Mouse (Mus musculus) forebrain, postnatal 0 days (tissue): ENCODE results near the gene Cpne4. TPM values are rescaled to one million over a fixed set of nuclear protein-coding genes. Genes with fewer than 3 reads are reported as not detected.
A peak's percentile ranks its signal among the peaks of the same experiment; 100 is the strongest.

ENCODE experiments used
- ATAC-seq: fragments of 200-750 bp; cut with Nextera tagmentation; 2 replicates; pipeline ENCODE4 v1.8.0; 2017; ENCODE audit warnings: mild to moderate bottlenecking, moderate library complexity
- DNase-seq: peaks from one replicate; pipeline ENCODE4 v3.0.0-alpha.2; 2015
- H3K27ac ChIP-seq: fragments of 300-500 bp; sonication (generic); 2 replicates; pipeline ENCODE4 v1.5.1; 2014; ENCODE audit warnings: low read depth, mild to moderate bottlenecking, antibody characterized with exemption, low read length, moderate library complexity, mixed read lengths
- H3K27me3 ChIP-seq: fragments of 300-500 bp; sonication (generic); 2 replicates; pipeline ENCODE4 v1.6.1; 2014; ENCODE audit warnings: mild to moderate bottlenecking, low read length, mixed read lengths; ENCODE audit not compliant: insufficient read depth
- H3K36me3 ChIP-seq: fragments of 300-500 bp; sonication (generic); 2 replicates; pipeline ENCODE4 v1.6.1; 2014; ENCODE audit warnings: mild to moderate bottlenecking, moderate library complexity; ENCODE audit not compliant: insufficient read depth
- H3K4me1 ChIP-seq: fragments of 300-500 bp; sonication (generic); 2 replicates; pipeline ENCODE4 v1.6.1; 2014; ENCODE audit warnings: antibody characterized with exemption; ENCODE audit not compliant: insufficient read depth
- H3K4me2 ChIP-seq: fragments of 300-500 bp; sonication (generic); 2 replicates; pipeline ENCODE4 v1.6.1; 2014; ENCODE audit warnings: low read depth, mild to moderate bottlenecking, moderate library complexity
- H3K4me3 ChIP-seq: fragments of 300-500 bp; sonication (generic); 2 replicates; pipeline ENCODE4 v1.5.1; 2014; ENCODE audit warnings: low read depth, low read length, mixed read lengths
- H3K9ac ChIP-seq: fragments of 300-500 bp; sonication (generic); 2 replicates; pipeline ENCODE4 v1.6.1; 2014; ENCODE audit warnings: mild to moderate bottlenecking
- H3K9me3 ChIP-seq: fragments of 300-500 bp; sonication (generic); 2 replicates; pipeline ENCODE4 v1.6.1; 2016; ENCODE audit warnings: low read length
- CTCF ChIP-seq: sonication (generic); IDR thresholded peaks from 2 replicates; pipeline ENCODE4 v1.5.1; 2016; ENCODE audit warnings: antibody characterized with exemption, control low read depth, low read depth
- WGBS: fragments of 180-500 bp; shearing (Covaris S2); extraction: QIAGEN DNeasy Blood & Tissue Kit; methylation state at CpG from one replicate; pipeline ENCODE4 v1.1.7; 2014; 5-methylcytosine and 5-hydroxymethylcytosine counted together
- polyA plus RNA-seq: library from polyadenylated mRNA; unstranded; fragments of >200 nt; fragmentation: Nextera tagmentation; extraction: Ambion mirVana; gene quantifications from 2 replicates; pipeline ENCODE4 v1.2.1, GENCODE M21; 2015
- total RNA-seq: library from RNA; depleted of rRNA; stranded (reverse); fragments of >200 nt; gene quantifications from 2 replicates; pipeline ENCODE4 v1.2.3, GENCODE M21; 2014

Cpne4 gene
- total and polyA plus RNA-seq, 2 experiments from 2014 or later, result 42.8 to 70.4 TPM

DNA sequence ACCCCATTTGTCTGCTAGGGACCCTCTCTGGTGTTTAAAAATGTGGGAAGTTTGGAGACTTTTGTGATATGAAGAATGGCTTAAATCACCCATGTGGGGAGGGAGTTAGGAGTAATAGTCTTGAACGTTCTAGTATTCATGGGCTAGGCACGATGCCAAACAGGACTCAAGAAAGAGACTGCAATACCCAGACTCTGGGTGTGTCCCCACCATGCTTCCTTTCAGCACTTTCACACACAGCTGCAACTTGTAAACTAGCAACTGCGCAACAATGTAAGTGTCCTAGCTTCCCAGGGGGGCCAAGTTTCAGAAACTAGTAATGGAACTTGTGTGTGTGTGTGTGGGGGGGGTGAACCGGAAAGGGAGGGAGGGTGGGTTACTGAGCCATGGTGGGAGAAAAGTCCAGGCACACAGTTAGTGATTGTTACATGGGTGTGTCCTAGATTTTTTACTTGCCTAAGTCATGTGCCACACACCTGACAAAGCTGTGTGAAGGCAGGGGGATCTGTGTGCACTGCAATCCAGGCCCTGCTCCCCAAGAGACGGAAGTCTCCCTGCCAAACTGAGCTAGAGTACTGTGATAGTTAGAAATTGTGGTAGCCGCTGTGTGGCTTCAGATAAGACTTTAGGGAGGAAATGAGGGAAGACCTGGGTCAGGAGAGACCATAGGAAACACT, 307.3 kb downstream of the Cpne4 start:
- DNase-seq, result peak; percentile 23
- Histone ChIP-seq H3K4me3 (no peak overlapping the region), H3K27ac (no peak overlapping the region), H3K27me3 (no peaks in the 10 kb centered on the region), H3K9me3 (no peaks in the 10 kb centered on the region), H3K36me3 (no peaks in the 10 kb centered on the region), H3K9ac (no peak overlapping the region), H3K4me1 (no peaks in the 10 kb centered on the region), H3K4me2 (no peak overlapping the region)
- TF ChIP-seq CTCF, result no peak
- peak; percentile 36; the same call in 1 of the 2 replicates for ATAC-seq
- 45% methylated on average over 6 of the region's 6 CpGs for WGBS

DNA sequence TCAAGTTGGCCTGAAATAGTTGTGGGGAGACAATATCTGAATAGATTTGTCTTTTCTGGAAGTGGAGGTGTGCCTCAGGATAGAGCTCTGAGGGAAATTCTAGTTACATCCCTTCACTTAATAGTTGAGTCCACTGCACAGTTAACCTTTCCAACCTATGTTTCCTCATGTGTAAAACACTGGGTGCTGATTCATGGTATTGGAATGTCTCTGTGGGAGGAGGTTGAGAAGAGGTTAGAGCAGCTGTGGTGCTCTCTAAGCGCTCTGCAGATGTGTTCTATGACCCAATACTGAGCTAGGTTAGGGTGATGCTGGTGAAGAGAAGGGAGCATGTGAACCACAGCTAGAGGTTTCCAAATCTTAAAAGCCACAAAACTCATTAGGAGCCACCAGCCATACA, 318.7 kb downstream of the Cpne4 start:
- ATAC-seq, result no peak
- 91% methylated on average over 1 of the region's 1 CpGs for WGBS
- no peaks in the 10 kb centered on the region for H3K36me3 ChIP-seq

DNA sequence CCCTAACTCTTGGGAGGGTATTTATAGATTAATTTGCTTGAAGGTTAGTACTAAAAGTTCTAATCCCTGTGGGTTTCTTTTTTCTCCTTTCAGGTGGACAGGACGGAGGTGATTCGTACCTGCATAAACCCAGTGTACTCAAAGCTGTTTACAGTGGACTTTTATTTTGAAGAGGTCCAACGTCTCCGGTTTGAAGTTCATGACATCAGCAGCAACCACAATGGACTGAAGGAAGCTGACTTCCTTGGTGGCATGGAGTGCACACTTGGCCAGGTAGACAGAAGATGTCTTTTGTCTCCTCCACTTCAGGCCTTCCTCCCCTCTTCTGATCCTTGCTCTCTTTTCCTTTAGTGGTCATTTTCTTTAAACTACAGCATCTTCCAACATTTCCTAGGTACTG, 325.5 kb downstream of the Cpne4 start:
- H3K27ac ChIP-seq, result no peak overlapping the region
- no peak overlapping the region for H3K4me3 ChIP-seq
- ATAC-seq, result no peak
- no peak for TF ChIP-seq CTCF
- 87% methylated on average over 4 of the region's 4 CpGs for WGBS
- H3K9ac ChIP-seq, result no peak overlapping the region
- H3K9me3 ChIP-seq, result no peaks in the 10 kb centered on the region
- H3K36me3 ChIP-seq, result no peaks in the 10 kb centered on the region
- H3K27me3 ChIP-seq, result no peaks in the 10 kb centered on the region
- no peak for DNase-seq
- H3K4me1 ChIP-seq, result no peaks in the 10 kb centered on the region
- H3K4me2 ChIP-seq, result no peak overlapping the region

More for the DNA sequence above, 318.7 kb downstream of the Cpne4 start:
- no peak overlapping the region for H3K9ac ChIP-seq
- DNase-seq, result no peak
- H3K4me3 ChIP-seq, result no peak overlapping the region
- no peak for TF ChIP-seq CTCF
- no peaks in the 10 kb centered on the region for H3K4me1 ChIP-seq
- H3K27me3 ChIP-seq, result no peaks in the 10 kb centered on the region
- H3K4me2 ChIP-seq, result no peak overlapping the region
- no peak overlapping the region for H3K27ac ChIP-seq
- no peaks in the 10 kb centered on the region for H3K9me3 ChIP-seq

DNA sequence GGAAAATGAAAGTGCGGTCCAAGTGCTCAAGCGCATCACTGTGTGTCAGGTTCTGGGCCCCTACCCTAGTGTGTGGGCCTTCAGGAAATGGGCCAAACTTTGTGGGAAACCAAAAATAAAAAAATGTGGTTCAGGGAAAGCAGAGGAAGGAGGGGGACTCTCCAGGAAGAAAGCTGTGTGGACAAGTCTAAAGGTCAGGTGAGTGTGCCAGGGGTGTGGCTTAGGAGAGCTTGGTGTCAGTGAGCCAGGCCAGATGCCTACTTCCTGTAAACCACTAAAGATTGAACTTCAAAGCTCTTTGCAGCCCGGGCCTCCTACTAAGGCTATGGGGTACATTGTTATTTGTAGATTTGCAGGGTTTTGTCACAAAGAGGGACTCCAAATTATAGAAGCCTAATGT, 327.1 kb downstream of the Cpne4 start:
- Histone ChIP-seq H3K36me3 (no peaks in the 10 kb centered on the region), H3K4me3 (no peak overlapping the region), H3K9ac (no peak overlapping the region), H3K9me3 (no peaks in the 10 kb centered on the region), H3K27ac (no peak overlapping the region), H3K4me2 (no peak overlapping the region), H3K4me1 (no peaks in the 10 kb centered on the region), H3K27me3 (no peaks in the 10 kb centered on the region)
- WGBS, result 81% methylated on average over 3 of the region's 3 CpGs
- ATAC-seq, result no peak
- no peak for TF ChIP-seq CTCF
- DNase-seq, result no peak

DNA sequence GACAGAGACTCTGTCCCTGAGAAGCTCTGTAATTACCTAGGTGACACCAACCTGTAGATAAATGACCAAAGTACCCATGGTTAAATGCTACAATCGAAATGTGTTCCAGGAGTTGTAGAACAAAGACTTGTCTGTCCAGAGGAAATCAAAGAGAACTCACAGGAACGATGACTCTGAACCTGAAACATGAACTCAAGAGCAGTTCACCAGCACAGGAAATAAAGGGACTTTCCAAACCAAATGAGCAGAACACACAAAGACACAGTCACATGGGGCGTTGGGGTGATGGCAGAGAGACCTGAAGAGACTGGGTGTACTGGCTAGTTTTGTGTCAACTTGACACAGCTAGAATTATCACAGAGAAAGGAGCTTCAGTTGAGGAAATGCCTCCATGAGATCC, 329.9 kb downstream of the Cpne4 start:
- no peaks in the 10 kb centered on the region for H3K9me3 ChIP-seq
- no peak overlapping the region for H3K4me3 ChIP-seq
- no peaks in the 10 kb centered on the region for H3K4me1 ChIP-seq
- no peak overlapping the region for H3K27ac ChIP-seq
- H3K9ac ChIP-seq, result no peak overlapping the region
- no peak for TF ChIP-seq CTCF
- H3K27me3 ChIP-seq, result no peaks in the 10 kb centered on the region
- 77% methylated on average over 3 of the region's 3 CpGs for WGBS
- DNase-seq (no peak), ATAC-seq (no peak)
- H3K36me3 ChIP-seq, result no peaks in the 10 kb centered on the region
- H3K4me2 ChIP-seq, result no peak overlapping the region

DNA sequence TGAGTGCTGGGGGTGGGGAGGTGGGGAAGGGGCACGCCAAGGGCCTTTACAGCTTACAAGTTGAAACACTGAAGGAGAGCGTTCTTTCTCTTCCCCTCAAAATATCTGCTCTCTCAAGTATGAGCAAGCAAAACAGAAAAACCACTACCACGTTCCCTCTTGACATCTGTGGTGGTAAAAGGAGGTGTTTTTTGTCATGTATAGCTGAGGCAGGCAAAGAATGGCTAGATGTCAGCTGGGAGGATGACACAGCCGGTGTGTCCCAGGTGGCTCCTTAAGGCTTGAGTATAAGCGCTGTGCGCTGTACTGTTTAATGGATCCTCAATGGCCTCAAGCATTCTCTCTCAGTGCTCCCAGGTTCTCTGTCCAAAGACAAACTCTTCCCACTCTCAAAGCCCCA, 331.5 kb downstream of the Cpne4 start:
- Histone ChIP-seq H3K4me1 (no peaks in the 10 kb centered on the region), H3K27ac (no peak overlapping the region), H3K4me2 (no peak overlapping the region), H3K27me3 (no peaks in the 10 kb centered on the region), H3K9ac (no peak overlapping the region), H3K36me3 (no peaks in the 10 kb centered on the region), H3K9me3 (no peaks in the 10 kb centered on the region), H3K4me3 (no peak overlapping the region)
- DNase-seq (no peak), ATAC-seq (no peak)
- WGBS, result 88% methylated on average over 6 of the region's 6 CpGs
- no peak for TF ChIP-seq CTCF

DNA sequence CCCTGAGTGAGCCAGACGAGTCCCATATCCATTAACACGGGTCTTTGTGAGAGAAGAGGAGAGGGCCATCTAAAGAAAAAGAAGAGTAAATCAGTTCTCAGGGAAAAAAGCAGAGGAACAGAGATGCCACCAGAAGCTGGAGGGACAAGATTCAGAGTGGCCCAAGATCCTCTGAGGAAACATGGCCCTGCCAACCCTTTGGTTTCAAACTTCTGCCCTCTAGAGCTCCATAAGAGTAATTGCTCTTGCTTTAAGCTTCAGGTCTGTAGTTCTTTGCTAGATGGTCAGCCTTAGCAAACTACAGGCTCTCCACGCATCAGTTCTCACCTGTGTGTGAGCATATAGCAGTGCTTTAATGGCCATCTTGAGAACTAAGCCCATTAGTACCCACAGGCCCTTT, 343.4 kb downstream of the Cpne4 start:
- no peak for TF ChIP-seq CTCF
- Histone ChIP-seq H3K4me2 (no peak overlapping the region), H3K27me3 (no peaks in the 10 kb centered on the region), H3K4me1 (no peaks in the 10 kb centered on the region), H3K9me3 (no peaks in the 10 kb centered on the region), H3K27ac (no peak overlapping the region), H3K36me3 (no peaks in the 10 kb centered on the region), H3K9ac (no peak overlapping the region), H3K4me3 (no peak overlapping the region)
- DNase-seq (no peak), ATAC-seq (no peak)
- 82% methylated on average over 3 of the region's 3 CpGs for WGBS
